Mouse (Mus musculus): ENCODE results near the gene Akr1cl. TPM values are rescaled to one million over a fixed set of nuclear protein-coding genes. Genes with fewer than 3 reads are reported as not detected.

The Akr1cl gene
- polyA plus RNA-seq, 1 experiment from 2014 or later: 0.20 TPM

DNA sequence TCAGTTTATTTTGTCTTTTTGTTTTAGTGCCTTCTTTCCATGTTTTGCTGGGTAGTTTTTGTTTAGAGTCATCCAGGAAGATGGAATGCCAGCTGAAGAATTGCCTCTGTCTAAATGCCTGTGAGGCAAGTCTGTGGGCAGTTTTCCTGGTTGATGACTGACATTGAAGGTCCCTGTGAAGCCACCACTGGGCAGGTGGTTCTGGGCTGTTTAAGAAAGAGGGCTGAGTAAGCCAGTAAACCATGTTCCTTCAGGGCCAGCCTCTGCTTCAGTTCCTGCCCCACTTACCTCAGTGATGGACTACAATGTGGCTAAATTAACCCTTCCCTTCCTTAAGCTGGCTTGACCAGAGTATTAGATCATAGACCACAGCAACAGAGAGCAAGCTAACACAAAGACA, 44.4 kb downstream of the Akr1cl start:
- H3K4me2 ChIP-seq: no peak overlapping the region

DNA sequence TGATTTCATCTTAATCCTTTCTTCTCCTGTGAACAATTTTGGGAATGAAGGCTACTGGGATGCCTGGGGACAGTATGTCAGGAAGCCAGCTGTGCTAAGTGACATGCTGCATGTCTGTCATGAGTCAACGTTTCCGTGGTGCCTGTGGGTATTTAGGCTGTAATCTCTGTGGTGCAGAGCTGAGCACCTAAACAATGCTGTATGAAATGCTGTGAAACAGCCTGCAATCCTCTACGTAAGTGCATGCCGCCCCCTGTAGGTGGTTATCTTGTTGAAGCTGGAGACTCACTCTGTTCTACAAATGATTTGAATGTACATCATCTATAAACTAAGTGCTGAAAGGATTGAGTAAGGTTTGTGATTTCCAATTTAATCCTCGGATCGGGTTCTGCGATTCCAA, 46.4 kb downstream of the Akr1cl start:
- Histone ChIP-seq H3K36me3 (replicated peaks) (no peaks in the 10 kb centered on the region), H3K27me3 (no peaks in the 10 kb centered on the region), H3K9ac (no peak overlapping the region), H3K27ac (replicated peaks) (no peak overlapping the region), H3K4me2 (no peak overlapping the region), H3K9me3 (replicated peaks) (no peaks in the 10 kb centered on the region), H3K4me3 (replicated peaks) (no peak overlapping the region), H3K4me1 (replicated peaks) (no peaks in the 10 kb centered on the region)
- no peak for ATAC-seq (ENCODE audit: insufficient read depth)
- 30% methylated on average over 7 of the region's 7 CpGs for WGBS (ENCODE audit: insufficient replicate concordance)

More for the DNA sequence above, 44.4 kb downstream of the Akr1cl start:
- Histone ChIP-seq H3K4me1 (replicated peaks) (no peaks in the 10 kb centered on the region), H3K9me3 (replicated peaks) (no peaks in the 10 kb centered on the region), H3K4me3 (replicated peaks) (no peak overlapping the region), H3K36me3 (replicated peaks) (no peaks in the 10 kb centered on the region), H3K27me3 (no peaks in the 10 kb centered on the region), H3K9ac (no peak overlapping the region), H3K27ac (replicated peaks) (no peak overlapping the region)
- ATAC-seq (ENCODE audit: insufficient read depth): no peak

DNA sequence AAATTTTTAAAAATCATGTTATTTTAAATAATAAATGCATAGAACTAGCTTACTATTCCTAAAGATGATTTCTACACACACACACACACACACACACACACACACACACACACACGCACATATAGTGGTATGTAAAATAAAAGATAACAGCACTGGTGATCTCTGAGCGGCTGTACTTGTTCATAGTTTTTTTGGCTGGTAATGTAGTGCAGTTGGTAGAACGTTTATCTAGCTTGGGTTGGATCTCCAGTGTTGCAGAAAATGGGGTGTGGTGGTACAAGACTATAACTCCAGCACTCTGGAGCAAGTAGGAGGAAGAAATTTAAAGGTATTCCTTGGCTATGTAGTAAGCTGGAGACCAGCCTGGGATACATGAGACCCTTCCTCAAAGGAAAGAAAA, 49.3 kb downstream of the Akr1cl start:
- ATAC-seq (ENCODE audit: insufficient read depth): no peak
- Histone ChIP-seq H3K9me3 (replicated peaks) (no peaks in the 10 kb centered on the region), H3K36me3 (replicated peaks) (no peaks in the 10 kb centered on the region), H3K27me3 (no peaks in the 10 kb centered on the region), H3K4me2 (no peak overlapping the region), H3K4me1 (replicated peaks) (no peaks in the 10 kb centered on the region), H3K4me3 (replicated peaks) (no peak overlapping the region), H3K27ac (replicated peaks) (no peak overlapping the region), H3K9ac (no peak overlapping the region)
- WGBS (ENCODE audit: insufficient replicate concordance): 23% methylated on average over 3 of the region's 3 CpGs

DNA sequence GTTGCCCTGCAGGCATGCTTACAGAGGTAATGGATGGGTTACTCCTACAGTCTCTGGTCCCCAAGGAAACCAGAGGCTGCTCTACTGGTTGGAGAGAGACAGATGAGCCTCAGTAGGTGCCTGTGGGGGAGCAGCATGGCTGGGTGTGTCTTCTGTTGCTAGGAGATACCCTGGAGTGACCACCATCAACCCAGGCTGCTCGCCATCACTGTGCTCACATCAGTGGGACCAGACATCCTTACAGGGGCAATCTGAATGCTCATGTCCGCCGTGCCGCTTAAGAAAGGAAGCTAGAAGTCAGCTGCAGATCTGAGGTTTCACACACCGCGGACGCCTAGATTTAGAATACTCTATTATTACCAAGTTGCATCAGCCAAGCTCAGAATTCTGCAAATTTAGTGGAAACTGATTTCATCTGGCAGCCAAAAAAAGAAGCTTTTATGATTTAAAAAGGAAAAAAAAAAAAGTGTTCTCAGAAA, 54.2 kb downstream of the Akr1cl start:
- Histone ChIP-seq H3K27ac (replicated peaks) (no peak overlapping the region), H3K4me2 (no peak overlapping the region), H3K27me3 (no peaks in the 10 kb centered on the region), H3K9me3 (replicated peaks) (no peaks in the 10 kb centered on the region), H3K4me3 (replicated peaks) (no peak overlapping the region), H3K9ac (no peak overlapping the region), H3K36me3 (replicated peaks) (no peaks in the 10 kb centered on the region), H3K4me1 (replicated peaks) (no peaks in the 10 kb centered on the region)
- ATAC-seq (ENCODE audit: insufficient read depth): no peak
- WGBS (ENCODE audit: insufficient replicate concordance): 52% methylated on average over 7 of the region's 7 CpGs

DNA sequence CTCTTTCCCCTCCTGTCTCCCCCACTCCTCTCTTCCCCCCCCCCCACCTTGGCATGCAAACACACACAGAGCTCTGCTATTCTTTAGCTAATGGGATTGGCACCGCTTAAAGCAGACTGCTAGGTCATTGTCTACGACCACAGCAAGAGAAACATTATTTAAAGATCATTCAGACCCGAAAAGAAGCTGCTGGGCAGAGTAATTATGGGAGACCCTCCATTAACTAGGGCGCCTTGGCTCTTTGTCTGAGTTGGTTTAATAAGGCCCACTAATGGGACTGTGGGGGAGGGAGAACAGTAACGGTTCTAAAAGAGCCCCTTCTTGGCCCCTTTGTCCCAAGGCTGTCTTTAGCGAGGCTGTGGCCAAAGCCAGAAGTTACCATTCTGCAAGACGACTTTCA, 57.2 kb downstream of the Akr1cl start:
- H3K27ac ChIP-seq (replicated peaks): no peak overlapping the region
- WGBS (ENCODE audit: insufficient replicate concordance): 48% methylated on average over 7 of the region's 7 CpGs
- H3K9me3 ChIP-seq (replicated peaks): no peaks in the 10 kb centered on the region
- H3K4me2 ChIP-seq: no peak overlapping the region
- H3K4me3 ChIP-seq (replicated peaks): no peak overlapping the region
- no peaks in the 10 kb centered on the region for H3K27me3 ChIP-seq
- no peak overlapping the region for H3K9ac ChIP-seq
- H3K36me3 ChIP-seq (replicated peaks): no peaks in the 10 kb centered on the region
- ATAC-seq (ENCODE audit: insufficient read depth): no peak
- no peaks in the 10 kb centered on the region for H3K4me1 ChIP-seq (replicated peaks)

DNA sequence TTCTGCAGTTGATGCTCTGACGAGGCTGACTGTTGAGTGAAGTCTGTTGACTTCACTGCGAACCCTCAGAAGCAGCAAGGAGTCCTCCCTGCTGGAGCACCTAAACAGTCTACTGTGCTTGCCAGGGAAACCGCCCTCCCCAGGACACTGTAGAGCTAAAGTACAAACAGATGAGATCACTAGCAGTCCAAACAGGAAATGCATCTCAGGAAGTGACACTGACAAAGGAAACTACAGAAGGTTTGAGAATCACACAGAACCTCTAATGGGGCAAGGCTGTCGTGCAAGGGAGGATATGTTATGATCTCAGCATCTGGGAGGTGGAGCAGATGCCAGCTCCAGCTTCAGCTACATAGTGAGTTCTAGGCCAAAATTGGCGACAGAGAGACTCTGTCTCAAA, 61.9 kb downstream of the Akr1cl start:
- Histone ChIP-seq H3K36me3 (replicated peaks) (no peaks in the 10 kb centered on the region), H3K27me3 (no peaks in the 10 kb centered on the region), H3K4me1 (replicated peaks) (no peaks in the 10 kb centered on the region), H3K4me3 (replicated peaks) (no peak overlapping the region), H3K4me2 (no peak overlapping the region), H3K9me3 (replicated peaks) (no peaks in the 10 kb centered on the region), H3K9ac (no peak overlapping the region), H3K27ac (replicated peaks) (no peak overlapping the region)
- WGBS (ENCODE audit: insufficient replicate concordance): 38% methylated on average over 5 of the region's 5 CpGs
- ATAC-seq (ENCODE audit: insufficient read depth): no peak

Other genes with a start within 250 kb of the Akr1cl start
- gene Plekhm3, start 75.9 kb downstream of the Akr1cl start, polyA plus RNA-seq (2015; fragmentation: Nextera tagmentation; extraction: Ambion mirVana): 1.7 and 2.1 TPM in 2 replicates
- gene Cryge, start 18.4 kb upstream of the Akr1cl start, polyA plus RNA-seq (2015; fragmentation: Nextera tagmentation; extraction: Ambion mirVana): not detected in 2 replicates
- not detected in 2 replicates for gene Crygd, start 30.7 kb upstream of the Akr1cl start, polyA plus RNA-seq (2015; fragmentation: Nextera tagmentation; extraction: Ambion mirVana)
- gene Crygc, start 40.9 kb upstream of the Akr1cl start, polyA plus RNA-seq (2015; fragmentation: Nextera tagmentation; extraction: Ambion mirVana): not detected in 2 replicates
- gene Crygb, start 49.5 kb upstream of the Akr1cl start, polyA plus RNA-seq (2015; fragmentation: Nextera tagmentation; extraction: Ambion mirVana): not detected in 2 replicates
- not detected in 2 replicates for gene Cryga, start 70.6 kb upstream of the Akr1cl start, polyA plus RNA-seq (2015; fragmentation: Nextera tagmentation; extraction: Ambion mirVana)
- not detected in 2 replicates for gene Gm28845, start 86.8 kb upstream of the Akr1cl start, polyA plus RNA-seq (2015; fragmentation: Nextera tagmentation; extraction: Ambion mirVana)
- gene D630023F18Rik, start 90.5 kb upstream of the Akr1cl start, polyA plus RNA-seq (2015; fragmentation: Nextera tagmentation; extraction: Ambion mirVana): 0.31 and 0.41 TPM in 2 replicates
- 118 and 131 TPM in 2 replicates for gene Idh1, start 153.7 kb upstream of the Akr1cl start, polyA plus RNA-seq (2015; fragmentation: Nextera tagmentation; extraction: Ambion mirVana)
- 3.9 and 4.4 TPM in 2 replicates for gene Pikfyve, start 153.9 kb upstream of the Akr1cl start, polyA plus RNA-seq (2015; fragmentation: Nextera tagmentation; extraction: Ambion mirVana)
- not detected in 2 replicates for gene Pth2r, start 249.3 kb upstream of the Akr1cl start, polyA plus RNA-seq (2015; fragmentation: Nextera tagmentation; extraction: Ambion mirVana)

Data from liver, embryonic 15.5 days (tissue).